ENCODE assay signal across 30 mouse cellular contexts in the genomic region with DNA sequence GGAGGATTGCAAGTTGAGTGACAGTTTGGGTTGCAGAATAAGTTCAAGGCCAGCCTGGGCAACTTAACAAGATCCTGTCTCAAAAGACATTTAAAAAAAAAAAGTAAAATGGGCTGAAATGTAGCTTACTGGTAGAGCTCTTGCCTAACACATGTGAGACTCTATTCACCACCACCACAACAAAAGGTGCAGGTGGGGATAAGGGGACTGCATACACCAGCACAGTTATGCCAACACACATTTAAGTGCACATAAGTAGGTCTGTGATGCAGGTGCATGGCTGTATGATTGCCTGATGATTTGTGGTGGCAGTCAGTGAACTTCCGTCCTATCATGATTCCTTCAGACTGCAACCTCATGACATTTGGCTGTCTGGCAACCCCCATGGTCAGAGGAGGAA.
DNase-seq lines count a peak whose midpoint lies in the region; ATAC-seq and TF ChIP-seq lines count a peak whose summit lies in the region.
"Had no signal": no experiment of that assay in that cellular context is flagged by ENCODE, and none has a peak within 500 bp of the region (broad histone marks: within the 10 kb centered on the region; RNA-seq: fewer than 3 reads in every experiment).

No protein-coding gene starts in this region.

- peak overlapping the region; percentile 97; the same call in 1 of the 2 replicates for H3K27ac ChIP-seq in cerebellum, adult 2 months (ENCODE audit: insufficient read depth, low read length)
- peak overlapping the region; percentile 85 for H3K27ac ChIP-seq in heart, embryonic 15.5 days
- H3K27ac ChIP-seq in heart, embryonic 12.5 days (ENCODE audit: poor library complexity, severe bottlenecking) = no peak overlapping the region
- H3K27ac ChIP-seq in embryonic facial prominence, embryonic 14.5 days (replicated peaks; ENCODE audit: low read depth, low read length) = peak overlapping the region; percentile 74; the same call in 1 of the 2 replicates
- H3K27ac ChIP-seq: forebrain, embryonic 13.5 days; liver, embryonic 12.5 days; midbrain, embryonic 12.5 days had no signal

- DNase-seq in cerebellum, adult 2 months = no peak
- no peak for DNase-seq in cerebellum, postnatal 36 days
- DNase-seq in embryonic facial prominence, embryonic 14.5 days (ENCODE audit: low spot score) = no peak
- DNase-seq in thymus, postnatal 10 days (ENCODE audit: low spot score in 2 of 2) = peak; percentile 44 to 64
- DNase-seq in kidney, postnatal 10 days = no peak
- no peak for DNase-seq in kidney, adult 11 months
- DNase-seq: adrenal gland, adult 2 months; cerebellum, adult 9-10 months; gastrocnemius, postnatal 14 days; heart, adult 18-20 months; heart, postnatal 36 days; kidney, postnatal 36 days; liver, postnatal 0 days; lung, postnatal 36 days; retina, postnatal 1 day; right cerebral cortex, postnatal 14 days had no signal

- TF ChIP-seq CTCF in cerebellum, adult 2 months (IDR thresholded peaks at IDR 0.05; ENCODE audit: borderline replicate concordance, insufficient read depth, low read depth, low read length) = no peak

- WGBS in cerebellum, adult 2 months = 94% methylated on average over 1 of the region's 1 CpGs
- WGBS in heart, embryonic 15.5 days = 83% methylated on average over 1 of the region's 1 CpGs
- WGBS in heart, embryonic 12.5 days = 84% methylated on average over 1 of the region's 1 CpGs
- 93% methylated on average over 1 of the region's 1 CpGs for WGBS in embryonic facial prominence, embryonic 14.5 days

- no peak for TF ChIP-seq POLR2A in cerebellum, adult 2 months (IDR thresholded peaks at IDR 0.05; ENCODE audit: borderline replicate concordance, insufficient read depth, low read length)

- no peak overlapping the region for H3K4me2 ChIP-seq in heart, embryonic 15.5 days
- no peak overlapping the region for H3K4me2 ChIP-seq in heart, embryonic 12.5 days
- H3K4me2 ChIP-seq in embryonic facial prominence, embryonic 14.5 days (ENCODE audit: low read depth, low read length) = no peak overlapping the region
- H3K4me2 ChIP-seq: forebrain, embryonic 13.5 days; hindbrain, embryonic 14.5 days; limb, embryonic 13.5 days; liver, embryonic 12.5 days; midbrain, embryonic 12.5 days; neural tube, embryonic 13.5 days had no signal

- no peaks in the 10 kb centered on the region for H3K9me3 ChIP-seq in heart, embryonic 15.5 days (replicated peaks)
- 0 out of 2 replicates have a peak, but pooled peaks cover 4% of the 10 kb centered on the region for H3K9me3 ChIP-seq in heart, embryonic 12.5 days (replicated peaks)
- H3K9me3 ChIP-seq in embryonic facial prominence, embryonic 14.5 days (ENCODE audit: control insufficient read depth, low read length) = 0 out of 2 replicates have a peak, but pooled peaks cover 4% of the 10 kb centered on the region
- H3K9me3 ChIP-seq: forebrain, embryonic 13.5 days; limb, embryonic 13.5 days; liver, embryonic 12.5 days; megakaryocyte, embryonic 14.5 days; midbrain, embryonic 12.5 days; neural tube, embryonic 13.5 days had no signal

- ATAC-seq in heart, embryonic 15.5 days (replicated peaks; ENCODE audit: insufficient number of reproducible peaks, insufficient read depth, low FRiP score, low read depth) = no peak
- no peak for ATAC-seq in heart, embryonic 12.5 days (ENCODE audit: insufficient number of reproducible peaks, low FRiP score)
- no peak for ATAC-seq in embryonic facial prominence, embryonic 14.5 days (ENCODE audit: low read depth)
- ATAC-seq: activated CD4-positive, CD25-positive, alpha-beta regulatory T cell, adult 4 months; forebrain, embryonic 13.5 days; intestine, postnatal 0 days; liver, embryonic 12.5 days; liver, postnatal 0 days had no signal

- no peaks in the 10 kb centered on the region for H3K27me3 ChIP-seq in cerebellum, adult 2 months (ENCODE audit: control insufficient read depth, insufficient read depth, low read length)
- H3K27me3 ChIP-seq in heart, embryonic 15.5 days = no peaks in the 10 kb centered on the region
- no peaks in the 10 kb centered on the region for H3K27me3 ChIP-seq in heart, embryonic 12.5 days (replicated peaks)
- H3K27me3 ChIP-seq in embryonic facial prominence, embryonic 14.5 days (replicated peaks; ENCODE audit: control insufficient read depth, insufficient read depth, low read length) = no peaks in the 10 kb centered on the region
- H3K27me3 ChIP-seq: CH12.LX; forebrain, embryonic 13.5 days; limb, embryonic 13.5 days; liver, embryonic 12.5 days; megakaryocyte, embryonic 14.5 days; midbrain, embryonic 12.5 days; neural tube, embryonic 13.5 days had no signal

- peaks cover 39% of the 10 kb centered on the region for H3K4me1 ChIP-seq in cerebellum, adult 2 months (ENCODE audit: control insufficient read depth, insufficient read depth, low read length)
- peaks cover 34% of the 10 kb centered on the region for H3K4me1 ChIP-seq in heart, embryonic 15.5 days (replicated peaks)
- peaks cover 38% of the 10 kb centered on the region for H3K4me1 ChIP-seq in heart, embryonic 12.5 days (replicated peaks)
- peaks cover 20% of the 10 kb centered on the region for H3K4me1 ChIP-seq in embryonic facial prominence, embryonic 14.5 days (ENCODE audit: control insufficient read depth, insufficient read depth, low read length)
- H3K4me1 ChIP-seq: liver, embryonic 12.5 days had no signal

- no peaks in the 10 kb centered on the region for H3K36me3 ChIP-seq in heart, embryonic 15.5 days
- H3K36me3 ChIP-seq in heart, embryonic 12.5 days = no peaks in the 10 kb centered on the region
- no peaks in the 10 kb centered on the region for H3K36me3 ChIP-seq in embryonic facial prominence, embryonic 14.5 days (ENCODE audit: control insufficient read depth, insufficient read depth, low read length)
- H3K36me3 ChIP-seq: limb, embryonic 13.5 days; liver, embryonic 12.5 days; midbrain, embryonic 12.5 days; neural tube, embryonic 13.5 days had no signal

- no peak overlapping the region for H3K4me3 ChIP-seq in cerebellum, adult 2 months (replicated peaks; ENCODE audit: insufficient read depth, low read depth, low read length)
- H3K4me3 ChIP-seq in heart, embryonic 15.5 days = no peak overlapping the region
- H3K4me3 ChIP-seq in heart, embryonic 12.5 days = no peak overlapping the region
- H3K4me3 ChIP-seq in embryonic facial prominence, embryonic 14.5 days (ENCODE audit: low read depth, low read length) = no peak overlapping the region
- H3K4me3 ChIP-seq: forebrain, embryonic 13.5 days; layer of hippocampus, adult 2 months; left cerebral cortex, adult 2 months; limb, embryonic 13.5 days; liver, embryonic 12.5 days; midbrain, embryonic 12.5 days; neural tube, embryonic 13.5 days had no signal

- no peak overlapping the region for H3K9ac ChIP-seq in heart, embryonic 15.5 days
- H3K9ac ChIP-seq in heart, embryonic 12.5 days = no peak overlapping the region
- H3K9ac ChIP-seq in embryonic facial prominence, embryonic 14.5 days (ENCODE audit: low read depth, low read length) = no peak overlapping the region
- H3K9ac ChIP-seq: forebrain, embryonic 13.5 days; hindbrain, embryonic 14.5 days; limb, embryonic 13.5 days; liver, embryonic 12.5 days; liver, postnatal 0 days; midbrain, embryonic 12.5 days; neural tube, embryonic 13.5 days had no signal

Comparison
In these comparisons a context has a peak if more than half of its experiments do, and no peak if none do; other contexts are left out.
1. DNase-seq: peak in thymus, postnatal 10 days (2 of 2); none in cerebellum, adult 2 months (0 of 2), cerebellum, postnatal 36 days (0 of 2), embryonic facial prominence, embryonic 14.5 days (single experiment), kidney, postnatal 10 days (single experiment) and kidney, adult 11 months (single experiment).